In the genomic region with DNA sequence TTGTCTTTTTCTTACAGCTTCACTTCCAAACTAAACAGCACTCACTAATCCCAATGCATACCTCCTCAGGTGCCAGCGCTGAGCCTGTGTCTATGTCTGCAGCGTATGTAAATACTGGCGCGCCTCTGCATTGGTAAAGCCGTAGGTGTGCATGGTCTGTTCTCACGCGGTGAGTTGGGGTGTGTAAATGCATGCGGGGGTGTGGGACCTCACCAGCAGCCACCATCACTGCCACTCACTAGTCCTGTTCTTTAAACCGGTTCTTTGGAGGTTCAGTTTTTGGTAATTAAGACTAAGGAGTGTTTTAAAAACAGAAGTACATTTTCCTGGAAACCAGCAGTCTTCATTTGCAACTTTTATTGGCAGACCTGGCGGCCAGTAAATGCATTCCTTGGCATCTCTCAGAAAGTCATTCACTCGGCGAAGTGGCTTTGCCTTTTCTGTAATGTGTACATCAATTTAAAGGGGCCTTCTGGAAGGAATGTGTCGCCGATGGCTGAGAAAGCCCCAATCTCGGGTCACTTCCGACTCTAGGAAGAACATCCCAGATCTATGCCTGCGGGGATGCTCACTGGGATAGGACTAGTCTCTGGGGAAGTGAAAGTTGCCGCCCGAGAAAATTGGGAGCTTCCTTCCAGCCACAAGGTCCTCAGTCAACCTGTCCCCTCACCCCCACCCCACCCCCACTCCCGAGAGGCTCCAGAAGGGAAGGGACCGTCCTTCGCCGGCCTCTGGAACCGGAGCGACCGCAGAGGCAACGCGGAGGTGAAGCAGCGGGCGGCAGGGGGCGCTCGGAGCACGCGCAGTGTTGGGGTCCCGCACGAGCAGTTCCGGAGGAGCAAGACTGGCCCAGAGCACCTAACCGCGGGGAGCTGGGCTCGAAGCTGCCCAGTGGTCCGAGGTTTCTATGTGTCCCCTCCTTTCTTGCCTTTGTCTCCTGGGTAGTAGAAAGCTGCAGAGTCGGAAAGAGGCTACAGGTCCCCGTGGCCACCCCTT, we compare ENCODE assay signal across 8 mouse cellular contexts. TPM values are rescaled to one million over a fixed set of nuclear protein-coding genes. Genes with fewer than 3 reads are reported as not detected.
A peak's percentile ranks its signal among the peaks of the same experiment; 100 is the strongest.
DNase-seq lines count a peak whose midpoint lies in the region; ATAC-seq lines count a peak whose summit lies in the region.

No protein-coding gene starts in this region.

- H3K4me2 ChIP-seq in hindbrain, embryonic 14.5 days (replicated peaks) = peak overlapping the region; percentile 52

- peak; percentile 86 for ATAC-seq in hindbrain, embryonic 14.5 days (ENCODE audit: low FRiP score)

- 2% methylated on average over 43 of the region's 43 CpGs for WGBS in hindbrain, embryonic 14.5 days

- H3K4me3 ChIP-seq in hindbrain, embryonic 14.5 days (replicated peaks; ENCODE audit: low read length) = peak overlapping the region; percentile 20

- no peaks in the 10 kb centered on the region for H3K4me1 ChIP-seq in hindbrain, embryonic 14.5 days (replicated peaks; ENCODE audit: control insufficient read depth, insufficient read depth, low read length)

- no peak overlapping the region for H3K27ac ChIP-seq in hindbrain, embryonic 14.5 days

- no peaks in the 10 kb centered on the region for H3K36me3 ChIP-seq in hindbrain, embryonic 14.5 days (replicated peaks; ENCODE audit: control insufficient read depth, insufficient read depth)

- H3K9ac ChIP-seq in hindbrain, embryonic 14.5 days = no peak overlapping the region

- H3K9me3 ChIP-seq in hindbrain, embryonic 14.5 days (ENCODE audit: control insufficient read depth, low read length) = no peaks in the 10 kb centered on the region

- H3K27me3 ChIP-seq in hindbrain, embryonic 14.5 days (ENCODE audit: control insufficient read depth, insufficient read depth, low read length) = peaks cover 79% of the 10 kb centered on the region

- peak; percentile 87 for DNase-seq in NIH3T3 (ENCODE audit: low read depth)
- peak; percentile 87 to 93 for DNase-seq in cerebellum, postnatal 25 days
- DNase-seq in gastrocnemius, adult 18-20 months (ENCODE audit: low spot score) = peak; percentile 83
- DNase-seq in hindbrain, embryonic 14.5 days (ENCODE audit: low spot score) = peak; percentile 83
- DNase-seq in layer of hippocampus, postnatal 25 days (ENCODE audit: extremely low spot score in 1 of 2, low spot score in 1 of 2) = peak; percentile 77 to 94
- peak; percentile 82 for DNase-seq in lung, postnatal 25 days (ENCODE audit: low spot score)
- DNase-seq in retina, postnatal 1 day = peak; percentile 86
- DNase-seq in urinary bladder, adult 2 months (ENCODE audit: low spot score) = peak; percentile 90

RNA-seq across cellular contexts. Expression of gene Foxc1, which starts 5.6 kb away (rescaled TPM):
- under 1 TPM; 0.75 to 0.88 TPM for total RNA-seq in gastrocnemius, adult 18-20 months (2021)
- polyA plus RNA-seq in hindbrain, embryonic 14.5 days (2014; fragmentation: Nextera tagmentation; extraction: Ambion mirVana) = 2.3 and 2.9 TPM in 2 replicates
- total RNA-seq in layer of hippocampus, postnatal 25 days (2021) = 1 to 10 TPM; 3.6 to 4.2 TPM
- polyA plus RNA-seq in urinary bladder, adult 2 months (2012; rRNA removed) = 4.1 and 5.8 TPM in 2 replicates
